Mouse (Mus musculus): ENCODE results near the gene Adora2b. TPM values are rescaled to one million over a fixed set of nuclear protein-coding genes. Genes with fewer than 3 reads are reported as not detected.

Gene Adora2b
- total and polyA plus RNA-seq, 2 experiments from 2014 or later = 1.7 to 4.0 TPM

GRCm38 (mm10) chr11:62298883-62299282, 50.1 kb downstream of the Adora2b start:
- H3K27me3 ChIP-seq (ENCODE audit: insufficient read depth, low read length) = no peaks in the 10 kb centered on the region
- no peak for DNase-seq
- no peak overlapping the region for H3K9ac ChIP-seq
- H3K4me3 ChIP-seq (ENCODE audit: low read depth, low read length) = no peak overlapping the region
- H3K9me3 ChIP-seq (ENCODE audit: low read length) = no peaks in the 10 kb centered on the region
- H3K4me1 ChIP-seq (ENCODE audit: insufficient read depth) = no peaks in the 10 kb centered on the region
- no peak overlapping the region for H3K27ac ChIP-seq (ENCODE audit: low read depth, low read length)
- H3K4me2 ChIP-seq (ENCODE audit: low read depth) = no peak overlapping the region
- ATAC-seq = no peak
- 87% methylated on average over 6 of the region's 6 CpGs for WGBS
- TF ChIP-seq CTCF (IDR thresholded peaks at IDR 0.05; ENCODE audit: low read depth) = no peak
- H3K36me3 ChIP-seq (ENCODE audit: insufficient read depth) = peaks cover 30% of the 10 kb centered on the region

- Histone ChIP-seq H3K9ac (no peak overlapping the region), H3K9me3 (ENCODE audit: low read length) (no peaks in the 10 kb centered on the region), H3K27ac (ENCODE audit: low read depth, low read length) (no peak overlapping the region), H3K36me3 (ENCODE audit: insufficient read depth) (peaks cover 29% of the 10 kb centered on the region), H3K27me3 (ENCODE audit: insufficient read depth, low read length) (no peaks in the 10 kb centered on the region), H3K4me3 (ENCODE audit: low read depth, low read length) (no peak overlapping the region), H3K4me2 (ENCODE audit: low read depth) (no peak overlapping the region), H3K4me1 (ENCODE audit: insufficient read depth) (no peaks in the 10 kb centered on the region)
- TF ChIP-seq CTCF (IDR thresholded peaks at IDR 0.05; ENCODE audit: low read depth) = no peak
- DNase-seq (no peak), ATAC-seq (no peak)
- WGBS = 79% methylated on average over 2 of the region's 2 CpGs
Observed at GRCm38 (mm10) chr11:62305866-62306265, 57.1 kb downstream of the Adora2b start.

GRCm38 (mm10) chr11:62309296-62309695, 60.5 kb downstream of the Adora2b start:
- DNase-seq (no peak), ATAC-seq (no peak)
- no peak for TF ChIP-seq CTCF (IDR thresholded peaks at IDR 0.05; ENCODE audit: low read depth)
- 99% methylated on average over 2 of the region's 2 CpGs for WGBS
- no peak overlapping the region for H3K4me2 ChIP-seq (ENCODE audit: low read depth)
- peaks cover 45% of the 10 kb centered on the region for H3K36me3 ChIP-seq (ENCODE audit: insufficient read depth)
- no peaks in the 10 kb centered on the region for H3K4me1 ChIP-seq (ENCODE audit: insufficient read depth)
- H3K9me3 ChIP-seq (ENCODE audit: low read length) = no peaks in the 10 kb centered on the region
- no peak overlapping the region for H3K27ac ChIP-seq (ENCODE audit: low read depth, low read length)
- no peak overlapping the region for H3K4me3 ChIP-seq (ENCODE audit: low read depth, low read length)
- H3K27me3 ChIP-seq (ENCODE audit: insufficient read depth, low read length) = no peaks in the 10 kb centered on the region
- no peak overlapping the region for H3K9ac ChIP-seq

GRCm38 (mm10) chr11:62314984-62315383, 66.2 kb downstream of the Adora2b start:
- ATAC-seq = no peak
- Histone ChIP-seq H3K36me3 (ENCODE audit: insufficient read depth) (peaks cover 60% of the 10 kb centered on the region), H3K27ac (ENCODE audit: low read depth, low read length) (no peak overlapping the region), H3K27me3 (ENCODE audit: insufficient read depth, low read length) (no peaks in the 10 kb centered on the region), H3K4me1 (ENCODE audit: insufficient read depth) (no peaks in the 10 kb centered on the region), H3K4me2 (ENCODE audit: low read depth) (no peak overlapping the region), H3K9me3 (ENCODE audit: low read length) (no peaks in the 10 kb centered on the region), H3K9ac (no peak overlapping the region), H3K4me3 (ENCODE audit: low read depth, low read length) (no peak overlapping the region)
- no peak for DNase-seq
- no peak for TF ChIP-seq CTCF (IDR thresholded peaks at IDR 0.05; ENCODE audit: low read depth)
- WGBS = 96% methylated on average over 5 of the region's 5 CpGs

Other genes with a start within 250 kb of the Adora2b start
- 7.3 and 19.6 TPM in 2 replicates for gene Zswim7, start 32.4 kb downstream of the Adora2b start, total RNA-seq (2014; rRNA removed)
- 19.6 and 23.6 TPM in 2 replicates for gene Zswim7, start 32.4 kb downstream of the Adora2b start, polyA plus RNA-seq (2015; fragmentation: Nextera tagmentation; extraction: Ambion mirVana)
- 52.1 and 64.8 TPM in 2 replicates for gene Ttc19, start 32.5 kb downstream of the Adora2b start, total RNA-seq (2014; rRNA removed)
- gene Ttc19, start 32.5 kb downstream of the Adora2b start, polyA plus RNA-seq (2015; fragmentation: Nextera tagmentation; extraction: Ambion mirVana) = 24.1 and 34.4 TPM in 2 replicates
- gene Pigl, start 209.5 kb downstream of the Adora2b start, total RNA-seq (2014; rRNA removed) = 4.6 and 4.8 TPM in 2 replicates
- gene Pigl, start 209.5 kb downstream of the Adora2b start, polyA plus RNA-seq (2015; fragmentation: Nextera tagmentation; extraction: Ambion mirVana) = 4.6 and 5.9 TPM in 2 replicates
- gene Ncor1, start 209.6 kb downstream of the Adora2b start, total RNA-seq (2014; rRNA removed) = 117 and 122 TPM in 2 replicates
- gene Ncor1, start 209.6 kb downstream of the Adora2b start, polyA plus RNA-seq (2015; fragmentation: Nextera tagmentation; extraction: Ambion mirVana) = 108 and 153 TPM in 2 replicates